Mouse (Mus musculus): ENCODE measurements around the gene Setmar. TPM values are rescaled to one million over a fixed set of nuclear protein-coding genes. Genes with fewer than 3 reads are reported as not detected.
A peak's percentile ranks its signal among the peaks of the same experiment; 100 is the strongest.

Gene Setmar
- polyA plus RNA-seq, 1 experiment from 2014 or later = 5.5 TPM

DNA sequence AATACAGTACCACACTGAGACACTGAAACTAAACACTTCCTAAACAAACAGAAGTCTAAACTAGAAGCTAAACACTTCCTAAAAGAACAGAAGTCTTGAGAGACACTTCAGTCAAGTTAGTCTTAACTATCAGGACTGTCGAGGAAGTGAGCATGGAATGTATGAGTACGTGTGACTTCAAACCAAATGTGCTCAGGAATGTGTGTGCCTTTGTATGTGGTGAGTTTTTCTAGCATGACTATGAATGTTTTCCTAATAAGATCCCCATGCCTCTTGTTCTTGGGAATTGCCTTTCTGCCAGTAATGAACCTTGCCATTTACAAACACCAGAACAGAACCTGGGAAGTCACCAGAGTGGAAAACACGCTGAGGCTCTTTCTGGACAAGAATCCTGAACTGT, 3.7 kb upstream of the Setmar start:
- no peaks in the 10 kb centered on the region for H3K4me1 ChIP-seq (replicated peaks; ENCODE audit: control insufficient read depth, insufficient read depth)
- H3K9ac ChIP-seq (ENCODE audit: low read length) = no peak overlapping the region
- no peak overlapping the region for H3K27ac ChIP-seq (replicated peaks)
- WGBS = 66% methylated on average over 3 of the region's 3 CpGs
- H3K27me3 ChIP-seq (ENCODE audit: control insufficient read depth, insufficient read depth, low read length) = no peaks in the 10 kb centered on the region
- no peaks in the 10 kb centered on the region for H3K36me3 ChIP-seq (ENCODE audit: control insufficient read depth, insufficient read depth, low read length)
- TF ChIP-seq EP300 (optimal IDR thresholded peaks at IDR 0.05) (no peak), CTCF (IDR thresholded peaks at IDR 0.05; ENCODE audit: low read depth) (no peak)
- ATAC-seq (ENCODE audit: low FRiP score, low TSS enrichment) = no peak
- no peak for DNase-seq (ENCODE audit: low spot score)
- H3K4me2 ChIP-seq (replicated peaks; ENCODE audit: low read depth) = no peak overlapping the region
- no peaks in the 10 kb centered on the region for H3K9me3 ChIP-seq (ENCODE audit: control insufficient read depth, low read length)
- no peak overlapping the region for H3K4me3 ChIP-seq (ENCODE audit: low read depth, low read length)

DNA sequence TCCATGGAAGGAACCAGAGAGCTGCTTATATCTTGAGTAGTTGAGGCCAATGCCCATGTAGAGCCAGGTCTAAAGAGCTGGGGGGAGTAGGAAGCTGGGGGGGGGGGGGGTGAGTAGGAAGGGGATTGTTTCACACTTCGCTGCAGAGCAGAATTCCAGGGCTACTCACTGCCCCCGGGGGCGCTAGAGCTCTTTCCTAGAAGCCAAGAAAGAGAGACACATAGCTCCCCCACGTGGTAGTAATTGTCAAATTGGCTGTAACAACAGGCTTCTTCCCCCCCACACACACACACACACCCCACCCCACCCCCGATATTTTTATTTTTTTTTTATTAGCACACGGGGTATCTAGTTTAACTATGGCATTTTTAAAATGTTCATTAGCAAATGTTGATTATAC, 738 bp downstream of the Setmar start:
- Histone ChIP-seq H3K4me3 (ENCODE audit: low read depth, low read length) (peak overlapping the region; percentile 54), H3K9me3 (ENCODE audit: control insufficient read depth, low read length) (no peaks in the 10 kb centered on the region), H3K27ac (replicated peaks) (peak overlapping the region; percentile 90), H3K36me3 (ENCODE audit: control insufficient read depth, insufficient read depth, low read length) (no peaks in the 10 kb centered on the region), H3K4me2 (replicated peaks; ENCODE audit: low read depth) (peak overlapping the region; percentile 77), H3K27me3 (ENCODE audit: control insufficient read depth, insufficient read depth, low read length) (no peaks in the 10 kb centered on the region), H3K4me1 (replicated peaks; ENCODE audit: control insufficient read depth, insufficient read depth) (no peaks in the 10 kb centered on the region), H3K9ac (ENCODE audit: low read length) (peak overlapping the region; percentile 63)
- no peak for ATAC-seq (ENCODE audit: low FRiP score, low TSS enrichment)
- 7% methylated on average over 6 of the region's 6 CpGs for WGBS
- TF ChIP-seq EP300 (optimal IDR thresholded peaks at IDR 0.05) = no peak
- peak; percentile 72 for TF ChIP-seq CTCF (IDR thresholded peaks at IDR 0.05; ENCODE audit: low read depth)
- peak; percentile 81 for DNase-seq (ENCODE audit: low spot score)

DNA sequence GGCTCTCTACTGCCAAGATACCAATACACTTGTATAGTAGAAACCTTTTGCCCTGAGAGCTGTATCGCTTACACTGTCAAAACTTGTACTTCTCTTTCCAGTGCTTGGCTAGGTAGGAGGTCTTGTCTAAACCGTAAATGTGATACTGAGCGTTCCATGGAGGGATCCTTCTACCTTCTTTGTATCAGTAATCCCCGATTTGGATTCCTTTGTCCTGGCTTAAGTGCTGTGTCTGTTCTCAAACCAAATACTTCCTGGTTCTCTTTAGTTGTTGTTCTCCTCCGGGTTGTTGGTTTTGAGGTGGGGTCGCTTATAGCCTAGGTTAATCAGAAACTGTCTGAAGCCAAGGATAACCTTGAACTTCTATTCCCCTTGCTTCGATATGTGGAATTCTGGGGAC, 6.1 kb downstream of the Setmar start:
- Histone ChIP-seq H3K36me3 (ENCODE audit: control insufficient read depth, insufficient read depth, low read length) (peaks cover 2% of the 10 kb centered on the region; the same call in 1 of the 2 replicates), H3K4me3 (ENCODE audit: low read depth, low read length) (no peak overlapping the region), H3K27ac (replicated peaks) (no peak overlapping the region), H3K9ac (ENCODE audit: low read length) (no peak overlapping the region), H3K4me2 (replicated peaks; ENCODE audit: low read depth) (no peak overlapping the region), H3K9me3 (ENCODE audit: control insufficient read depth, low read length) (no peaks in the 10 kb centered on the region), H3K4me1 (replicated peaks; ENCODE audit: control insufficient read depth, insufficient read depth) (no peaks in the 10 kb centered on the region), H3K27me3 (ENCODE audit: control insufficient read depth, insufficient read depth, low read length) (no peaks in the 10 kb centered on the region)
- whole genome bisulfite sequencing = 89% methylated on average over 7 of the region's 7 CpGs
- no peak for TF ChIP-seq EP300 (optimal IDR thresholded peaks at IDR 0.05)
- TF ChIP-seq CTCF (IDR thresholded peaks at IDR 0.05; ENCODE audit: low read depth) = no peak
- no peak for DNase-seq (ENCODE audit: low spot score)
- ATAC-seq (ENCODE audit: low FRiP score, low TSS enrichment) = no peak

DNA sequence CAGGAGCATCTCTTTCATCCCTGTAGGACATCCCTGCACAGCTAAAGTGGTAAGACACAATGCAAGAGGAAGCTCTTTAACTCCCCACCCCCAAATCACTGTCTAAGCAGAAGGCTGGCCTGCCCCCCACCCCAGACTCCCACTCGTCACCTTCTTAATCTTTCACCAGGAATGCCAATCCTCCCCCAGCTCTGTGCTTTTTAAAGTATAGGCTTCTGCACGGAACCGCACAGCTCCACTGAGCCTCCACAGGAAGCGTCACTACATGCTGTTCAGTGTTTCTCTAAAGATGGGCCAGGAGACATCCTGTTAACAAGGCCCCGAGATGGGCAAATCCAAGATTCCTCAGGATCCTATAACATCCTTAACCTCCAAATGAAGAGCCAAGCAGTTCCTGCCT, 8.2 kb downstream of the Setmar start:
- Histone ChIP-seq H3K4me3 (ENCODE audit: low read depth, low read length) (no peak overlapping the region), H3K4me1 (replicated peaks; ENCODE audit: control insufficient read depth, insufficient read depth) (no peaks in the 10 kb centered on the region), H3K4me2 (replicated peaks; ENCODE audit: low read depth) (no peak overlapping the region), H3K36me3 (ENCODE audit: control insufficient read depth, insufficient read depth, low read length) (peaks cover 7% of the 10 kb centered on the region; the same call in 1 of the 2 replicates), H3K27me3 (ENCODE audit: control insufficient read depth, insufficient read depth, low read length) (no peaks in the 10 kb centered on the region), H3K27ac (replicated peaks) (no peak overlapping the region), H3K9me3 (ENCODE audit: control insufficient read depth, low read length) (no peaks in the 10 kb centered on the region), H3K9ac (ENCODE audit: low read length) (no peak overlapping the region)
- DNase-seq (ENCODE audit: low spot score) (no peak), ATAC-seq (ENCODE audit: low FRiP score, low TSS enrichment) (no peak)
- no peak for TF ChIP-seq EP300 (optimal IDR thresholded peaks at IDR 0.05)
- TF ChIP-seq CTCF (IDR thresholded peaks at IDR 0.05; ENCODE audit: low read depth) = no peak
- 82% methylated on average over 5 of the region's 5 CpGs for WGBS

DNA sequence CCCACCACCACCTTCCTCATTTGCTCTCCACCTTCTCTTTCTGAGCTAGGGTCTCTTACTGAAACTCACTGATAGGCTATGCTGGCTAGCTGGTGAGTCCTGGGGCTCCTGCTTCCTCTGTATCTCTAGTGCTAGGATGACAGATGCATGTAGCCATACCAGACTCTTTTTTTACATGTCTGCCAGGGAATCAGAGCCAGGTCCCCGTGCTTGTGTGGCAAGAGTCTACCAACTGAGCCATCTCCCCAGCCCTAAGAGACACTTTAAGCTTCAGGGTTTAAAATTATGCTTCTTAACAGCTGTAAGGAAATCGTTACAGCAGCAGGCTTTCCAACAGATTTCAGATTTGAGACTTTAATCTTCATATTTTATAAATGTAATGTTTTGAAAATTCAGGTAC, 9.1 kb downstream of the Setmar start:
- Histone ChIP-seq H3K4me3 (ENCODE audit: low read depth, low read length) (no peak overlapping the region), H3K9me3 (ENCODE audit: control insufficient read depth, low read length) (no peaks in the 10 kb centered on the region)

DNA sequence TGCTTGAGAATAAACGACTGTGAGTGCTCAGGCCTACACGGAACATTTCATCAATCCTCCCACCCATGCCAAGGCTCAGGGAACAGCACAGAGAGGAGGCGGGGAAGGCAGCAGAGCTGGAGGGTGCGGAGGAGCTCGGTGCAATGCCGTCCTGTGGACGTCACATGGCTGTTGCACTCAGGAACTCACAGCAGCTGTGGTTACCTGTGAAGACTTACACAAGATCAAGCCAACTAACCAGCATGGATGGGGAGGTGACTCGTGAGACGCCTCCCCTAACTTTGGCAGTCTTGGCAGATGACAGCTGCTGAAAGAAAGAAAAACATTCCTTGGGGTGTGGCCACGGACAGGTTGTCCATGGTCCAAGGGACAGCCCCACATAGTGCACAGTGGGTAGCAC, 9.8 kb downstream of the Setmar start:
- no peak for ATAC-seq (ENCODE audit: low FRiP score, low TSS enrichment)
- no peak overlapping the region for H3K4me3 ChIP-seq (ENCODE audit: low read depth, low read length)
- 84% methylated on average over 10 of the region's 10 CpGs for WGBS

More for the DNA sequence above, 9.1 kb downstream of the Setmar start:
- Histone ChIP-seq H3K27ac (replicated peaks) (no peak overlapping the region), H3K4me2 (replicated peaks; ENCODE audit: low read depth) (no peak overlapping the region), H3K4me1 (replicated peaks; ENCODE audit: control insufficient read depth, insufficient read depth) (no peaks in the 10 kb centered on the region), H3K9ac (ENCODE audit: low read length) (no peak overlapping the region), H3K36me3 (ENCODE audit: control insufficient read depth, insufficient read depth, low read length) (peaks cover 7% of the 10 kb centered on the region; the same call in 1 of the 2 replicates), H3K27me3 (ENCODE audit: control insufficient read depth, insufficient read depth, low read length) (no peaks in the 10 kb centered on the region)
- DNase-seq (ENCODE audit: low spot score) = no peak
- ATAC-seq (ENCODE audit: low FRiP score, low TSS enrichment) = no peak
- no peak for TF ChIP-seq CTCF (IDR thresholded peaks at IDR 0.05; ENCODE audit: low read depth)
- no peak for TF ChIP-seq EP300 (optimal IDR thresholded peaks at IDR 0.05)
- WGBS = 86% methylated on average over 2 of the region's 2 CpGs

More for the DNA sequence above, 9.8 kb downstream of the Setmar start:
- TF ChIP-seq CTCF (IDR thresholded peaks at IDR 0.05; ENCODE audit: low read depth) (no peak), EP300 (optimal IDR thresholded peaks at IDR 0.05) (no peak)
- Histone ChIP-seq H3K27ac (replicated peaks) (no peak overlapping the region), H3K27me3 (ENCODE audit: control insufficient read depth, insufficient read depth, low read length) (no peaks in the 10 kb centered on the region), H3K36me3 (ENCODE audit: control insufficient read depth, insufficient read depth, low read length) (peaks cover 7% of the 10 kb centered on the region; the same call in 1 of the 2 replicates), H3K9me3 (ENCODE audit: control insufficient read depth, low read length) (no peaks in the 10 kb centered on the region), H3K9ac (ENCODE audit: low read length) (no peak overlapping the region), H3K4me2 (replicated peaks; ENCODE audit: low read depth) (no peak overlapping the region), H3K4me1 (replicated peaks; ENCODE audit: control insufficient read depth, insufficient read depth) (no peaks in the 10 kb centered on the region)
- no peak for DNase-seq (ENCODE audit: low spot score)

All from stomach, postnatal 0 days (tissue).